Mouse (Mus musculus) myocyte (in vitro differentiated cells): ENCODE results near the gene Sh3pxd2a. TPM values are rescaled to one million over a fixed set of nuclear protein-coding genes. Genes with fewer than 3 reads are reported as not detected.

ENCODE experiments used
- H3K27me3 ChIP-seq: one replicate; pipeline ENCODE4 v1.6.1; 2011; ENCODE audit not compliant: control insufficient read depth, insufficient read depth, insufficient read length
- H3K36me3 ChIP-seq: one replicate; pipeline ENCODE4 v1.6.1; 2011; ENCODE audit not compliant: control insufficient read depth, insufficient read depth
- H3K4me2 ChIP-seq: one replicate; pipeline ENCODE4 v1.6.1; 2011; ENCODE audit warnings: low read depth, control low read depth
- H3K4me3 ChIP-seq: one replicate; pipeline ENCODE4 v1.5.1; 2011; ENCODE audit warnings: mild to moderate bottlenecking, control low read depth, moderate library complexity
- H3K79me2 ChIP-seq: one replicate; pipeline ENCODE4 v1.6.1; 2011; ENCODE audit not compliant: control insufficient read depth, insufficient read depth
- H3ac ChIP-seq: one replicate; pipeline ENCODE4 v1.6.1; 2011; ENCODE audit not compliant: control insufficient read depth, insufficient read length
- CEBPB ChIP-seq: IDR thresholded peaks from 2 replicates; pipeline ENCODE4 v1.6.1; 2011; ENCODE audit warnings: mild to moderate bottlenecking, moderate library complexity; ENCODE audit not compliant: poor library complexity, insufficient read depth, severe bottlenecking
- E2F4 ChIP-seq: IDR thresholded peaks from one replicate; pipeline ENCODE4 v1.6.1; 2011; ENCODE audit warnings: mild to moderate bottlenecking, control low read depth, moderate library complexity; ENCODE audit not compliant: insufficient read depth
- MAX ChIP-seq: IDR thresholded peaks from one replicate; pipeline ENCODE4 v1.6.1; 2011; ENCODE audit warnings: low read depth, mild to moderate bottlenecking, control low read depth
- MYOD1 ChIP-seq, 3 experiments: IDR thresholded peaks; one replicate each; pipeline ENCODE4 v1.6.1; 2011; ENCODE audit warnings: control low read depth in 2 of 3, low read depth in 2 of 3, mild to moderate bottlenecking in 2 of 3, moderate library complexity in 1 of 3; ENCODE audit not compliant: insufficient read length in 2 of 3, control insufficient read depth in 1 of 3
- MYOG ChIP-seq, 3 experiments: IDR thresholded peaks; one replicate each; pipeline ENCODE4 v1.6.1; 2011; ENCODE audit warnings: control low read depth in 2 of 3, low read depth in 2 of 3, mild to moderate bottlenecking in 2 of 3; ENCODE audit not compliant: insufficient read length in 2 of 3, control insufficient read depth in 1 of 3, insufficient read depth in 1 of 3
- POLR2A ChIP-seq: IDR thresholded peaks from one replicate; pipeline ENCODE4 v1.6.1; 2011; ENCODE audit warnings: low read depth, mild to moderate bottlenecking, control low read depth, moderate library complexity; ENCODE audit not compliant: insufficient read length
- POLR2AphosphoS2 ChIP-seq: IDR thresholded peaks from one replicate; pipeline ENCODE4 v1.6.1; 2011; ENCODE audit warnings: low read depth, control low read depth; ENCODE audit not compliant: insufficient read length
- REST ChIP-seq: IDR thresholded peaks from one replicate; pipeline ENCODE4 v1.6.1; 2011; ENCODE audit warnings: mild to moderate bottlenecking, control low read depth, moderate library complexity; ENCODE audit not compliant: insufficient read depth, insufficient read length
- SRF ChIP-seq: IDR thresholded peaks from one replicate; pipeline ENCODE4 v1.6.1; 2011; ENCODE audit warnings: low read depth; ENCODE audit not compliant: control insufficient read depth, insufficient read length
- TCF12 ChIP-seq: IDR thresholded peaks from one replicate; pipeline ENCODE4 v1.6.1; 2011; ENCODE audit warnings: mild to moderate bottlenecking, control low read depth; ENCODE audit not compliant: poor library complexity, insufficient read depth, severe bottlenecking
- TCF3 ChIP-seq: IDR thresholded peaks from one replicate; pipeline ENCODE4 v1.6.1; 2011; ENCODE audit warnings: low read depth, control low read depth; ENCODE audit not compliant: insufficient read length
- USF1 ChIP-seq: IDR thresholded peaks from one replicate; pipeline ENCODE4 v1.6.1; 2011; ENCODE audit warnings: low read depth, mild to moderate bottlenecking, control low read depth, moderate library complexity
- polyA plus RNA-seq: library from polyadenylated mRNA; unstranded; fragments of >200 nt; fragmentation: generic; extraction: Trizol; gene quantifications from one replicate; pipeline ENCODE4 v1.2.1, GENCODE M21; 2012; ENCODE audit warnings: missing spikeins

The Sh3pxd2a gene
- polyA plus RNA-seq, 1 experiment, result 59.5 TPM

GRCm38 (mm10) chr19:47510473-47511293 is 46.5 kb upstream of the Sh3pxd2a start:
- Histone ChIP-seq H3K36me3 (peaks cover 4% of the 10 kb centered on the region), H3K4me3 (no peak overlapping the region), H3K79me2 (no peaks in the 10 kb centered on the region), H3ac (no peak overlapping the region), H3K27me3 (no peaks in the 10 kb centered on the region), H3K4me2 (no peak overlapping the region)
- TF ChIP-seq MAX (no peak), USF1 (no peak), TCF3 (no peak), MYOD1 (IDR thresholded peaks at IDR 0.05; ENCODE audit: control insufficient read depth in 1 of 3, insufficient read length in 2 of 3, low read depth in 2 of 3) (no peak), POLR2AphosphoS2 (no peak), REST (no peak), SRF (no peak), MYOG (IDR thresholded peaks at IDR 0.05; ENCODE audit: control insufficient read depth in 1 of 3, insufficient read depth in 1 of 3, insufficient read length in 2 of 3, low read depth in 2 of 3) (no peak), CEBPB (no peak), E2F4 (no peak), TCF12 (no peak), POLR2A (no peak)

DNA sequence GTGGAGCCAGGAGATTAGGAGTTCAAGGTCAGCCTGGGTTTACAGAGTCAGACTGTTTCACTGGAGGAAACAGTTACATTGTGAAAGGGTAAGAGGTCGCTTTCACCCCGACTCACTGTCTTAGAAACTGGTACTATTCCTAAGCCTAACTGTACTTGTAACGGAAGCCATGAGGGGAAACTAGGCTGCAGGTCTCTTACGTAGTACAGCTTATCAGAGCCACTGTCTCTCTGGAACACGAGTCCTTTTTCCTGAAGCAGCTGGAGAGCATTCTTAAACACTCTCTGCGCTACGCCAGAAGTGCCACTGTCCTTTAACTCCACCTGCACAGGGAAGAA is 45.9 kb upstream of the Sh3pxd2a start:
- TF ChIP-seq MYOG (IDR thresholded peaks at IDR 0.05; ENCODE audit: control insufficient read depth in 1 of 3, insufficient read depth in 1 of 3, insufficient read length in 2 of 3, low read depth in 2 of 3) (no peak), SRF (no peak), REST (no peak), POLR2A (no peak), TCF3 (no peak), E2F4 (no peak), POLR2AphosphoS2 (no peak), TCF12 (no peak), MAX (no peak), CEBPB (no peak), MYOD1 (IDR thresholded peaks at IDR 0.05; ENCODE audit: control insufficient read depth in 1 of 3, insufficient read length in 2 of 3, low read depth in 2 of 3) (no peak), USF1 (no peak)
- no peak overlapping the region for H3ac ChIP-seq
- H3K79me2 ChIP-seq, result no peaks in the 10 kb centered on the region
- no peak overlapping the region for H3K4me3 ChIP-seq
- H3K36me3 ChIP-seq, result peaks cover 4% of the 10 kb centered on the region
- no peak overlapping the region for H3K4me2 ChIP-seq
- no peaks in the 10 kb centered on the region for H3K27me3 ChIP-seq

GRCm38 (mm10) chr19:47508771-47509281 is 44.6 kb upstream of the Sh3pxd2a start:
- TF ChIP-seq MYOG (IDR thresholded peaks at IDR 0.05; ENCODE audit: control insufficient read depth in 1 of 3, insufficient read depth in 1 of 3, insufficient read length in 2 of 3, low read depth in 2 of 3), result peak; percentile 77 to 95 (median 83)
- TF ChIP-seq TCF12, result peak; percentile 60
- TF ChIP-seq POLR2AphosphoS2, result peak; percentile 43
- TF ChIP-seq MYOD1 (IDR thresholded peaks at IDR 0.05; ENCODE audit: control insufficient read depth in 1 of 3, insufficient read length in 2 of 3, low read depth in 2 of 3), result peak in 2 of 3 experiments; percentile 88 to 96
- peak; percentile 58 for TF ChIP-seq TCF3
- no peak for TF ChIP-seq CEBPB
- TF ChIP-seq USF1, result no peak
- Histone ChIP-seq H3K4me2 (peak overlapping the region; percentile 97), H3K36me3 (no peaks in the 10 kb centered on the region), H3ac (no peak overlapping the region), H3K79me2 (no peaks in the 10 kb centered on the region), H3K27me3 (no peaks in the 10 kb centered on the region), H3K4me3 (no peak overlapping the region)

DNA sequence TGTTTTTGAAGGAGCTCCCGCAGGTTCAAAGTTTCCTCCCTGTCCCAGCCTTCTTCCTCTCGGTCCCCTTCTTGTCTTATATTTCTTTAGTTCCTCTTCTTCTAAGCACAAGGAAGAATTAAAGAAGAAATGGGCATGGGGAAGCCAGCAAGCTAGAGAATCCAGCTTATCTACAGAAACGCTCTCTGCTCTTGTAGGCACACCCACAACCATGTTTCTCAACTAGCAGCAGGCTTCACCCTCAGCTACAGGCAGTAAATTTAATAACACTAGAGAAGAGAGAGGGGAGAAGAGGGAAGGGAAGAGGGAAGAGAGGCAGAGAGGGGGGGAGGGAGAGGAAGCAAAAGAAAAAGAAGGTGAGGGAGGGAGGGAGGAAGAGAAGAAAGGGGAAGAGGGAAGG is 44.0 kb upstream of the Sh3pxd2a start:
- H3K36me3 ChIP-seq, result no peaks in the 10 kb centered on the region
- no peak for TF ChIP-seq POLR2A
- no peak for TF ChIP-seq MYOG (IDR thresholded peaks at IDR 0.05; ENCODE audit: control insufficient read depth in 1 of 3, insufficient read depth in 1 of 3, insufficient read length in 2 of 3, low read depth in 2 of 3)
- TF ChIP-seq POLR2AphosphoS2, result no peak
- no peak for TF ChIP-seq SRF
- no peak for TF ChIP-seq USF1
- no peak for TF ChIP-seq E2F4
- no peak for TF ChIP-seq TCF3
- no peak for TF ChIP-seq MAX
- no peak for TF ChIP-seq MYOD1 (IDR thresholded peaks at IDR 0.05; ENCODE audit: control insufficient read depth in 1 of 3, insufficient read length in 2 of 3, low read depth in 2 of 3)
- no peak for TF ChIP-seq CEBPB
- no peak for TF ChIP-seq REST
- TF ChIP-seq TCF12, result no peak
- H3K79me2 ChIP-seq, result peaks cover 1% of the 10 kb centered on the region
- H3K4me2 ChIP-seq, result peak overlapping the region; percentile 97
- H3K4me3 ChIP-seq, result peak overlapping the region; percentile 18
- no peak overlapping the region for H3ac ChIP-seq
- H3K27me3 ChIP-seq, result no peaks in the 10 kb centered on the region
